ENCODE assay signal across 20 mouse cellular contexts in genomic region chr14:101927646-101928244, GRCm38 (mm10).
DNase-seq lines count a peak whose midpoint lies in the region; ATAC-seq lines count a peak whose summit lies in the region.
"Had no signal": no experiment of that assay in that cellular context is flagged by ENCODE, and none has a peak within 500 bp of the region (broad histone marks: within the 10 kb centered on the region; RNA-seq: fewer than 3 reads in every experiment).

No protein-coding gene starts in this region.

- no peak overlapping the region for H3K9ac ChIP-seq in midbrain, embryonic 11.5 days (ENCODE audit: low read length)
- H3K9ac ChIP-seq in midbrain, embryonic 16.5 days (ENCODE audit: low read depth, low read length), result no peak overlapping the region
- H3K9ac ChIP-seq in neural tube, embryonic 12.5 days, result no peak overlapping the region
- no peak overlapping the region for H3K9ac ChIP-seq in kidney, embryonic 16.5 days (replicated peaks; ENCODE audit: low read length)
- H3K9ac ChIP-seq: embryonic facial prominence, embryonic 13.5 days; forebrain, embryonic 12.5 days had no signal

- no peaks in the 10 kb centered on the region for H3K27me3 ChIP-seq in midbrain, embryonic 11.5 days (ENCODE audit: control insufficient read depth, insufficient read depth, low read length)
- no peaks in the 10 kb centered on the region for H3K27me3 ChIP-seq in midbrain, embryonic 16.5 days (ENCODE audit: control insufficient read depth, insufficient read depth, low read depth, low read length)
- no peaks in the 10 kb centered on the region for H3K27me3 ChIP-seq in neural tube, embryonic 12.5 days (replicated peaks)
- no peaks in the 10 kb centered on the region for H3K27me3 ChIP-seq in kidney, embryonic 16.5 days (ENCODE audit: insufficient read depth, low read length)
- H3K27me3 ChIP-seq: embryonic facial prominence, embryonic 13.5 days; forebrain, embryonic 12.5 days had no signal

- no peaks in the 10 kb centered on the region; the same call in 1 of the 2 replicates for H3K4me1 ChIP-seq in midbrain, embryonic 11.5 days (ENCODE audit: control insufficient read depth, insufficient read depth, low read length)
- H3K4me1 ChIP-seq in midbrain, embryonic 16.5 days (ENCODE audit: control insufficient read depth, insufficient read depth, low read length), result 0 out of 2 replicates have a peak, but pooled peaks cover 4% of the 10 kb centered on the region
- no peaks in the 10 kb centered on the region for H3K4me1 ChIP-seq in neural tube, embryonic 12.5 days
- H3K4me1 ChIP-seq in kidney, embryonic 16.5 days (ENCODE audit: insufficient read depth, low read length), result no peaks in the 10 kb centered on the region
- H3K4me1 ChIP-seq: heart, embryonic 10.5 days had no signal

- no peaks in the 10 kb centered on the region for H3K9me3 ChIP-seq in midbrain, embryonic 11.5 days (ENCODE audit: control insufficient read depth, low read length)
- H3K9me3 ChIP-seq in midbrain, embryonic 16.5 days (replicated peaks; ENCODE audit: control insufficient read depth, low read length, poor library complexity, severe bottlenecking), result no peaks in the 10 kb centered on the region
- H3K9me3 ChIP-seq in neural tube, embryonic 12.5 days, result no peaks in the 10 kb centered on the region
- H3K9me3 ChIP-seq in kidney, embryonic 16.5 days (ENCODE audit: low read length), result no peaks in the 10 kb centered on the region
- H3K9me3 ChIP-seq: embryonic facial prominence, embryonic 13.5 days; forebrain, embryonic 12.5 days; heart, embryonic 10.5 days had no signal

- WGBS in midbrain, embryonic 11.5 days, result 78% methylated on average over 12 of the region's 12 CpGs
- 61% methylated on average over 12 of the region's 12 CpGs for WGBS in midbrain, embryonic 16.5 days
- WGBS in neural tube, embryonic 12.5 days, result 40% methylated on average over 12 of the region's 12 CpGs
- WGBS in kidney, embryonic 16.5 days, result 90% methylated on average over 12 of the region's 12 CpGs

- H3K4me2 ChIP-seq in midbrain, embryonic 11.5 days, result no peak overlapping the region
- no peak overlapping the region for H3K4me2 ChIP-seq in midbrain, embryonic 16.5 days (ENCODE audit: low read length)
- H3K4me2 ChIP-seq in neural tube, embryonic 12.5 days (replicated peaks), result peak overlapping the region; percentile 24; the same call in 1 of the 2 replicates
- no peak overlapping the region for H3K4me2 ChIP-seq in kidney, embryonic 16.5 days (replicated peaks; ENCODE audit: low read depth, low read length)
- H3K4me2 ChIP-seq: embryonic facial prominence, embryonic 13.5 days; forebrain, embryonic 12.5 days had no signal

- DNase-seq in heart, adult 11 months, result peak; percentile 43
- no peak for DNase-seq in heart, adult 8-10 months (ENCODE audit: low spot score)
- DNase-seq in midbrain, embryonic 11.5 days (ENCODE audit: low spot score, missing footprints), result peak; percentile 45
- DNase-seq in brain, adult 2 months (ENCODE audit: low read depth, low spot score), result peak; percentile 26
- no peak for DNase-seq in retina, embryonic 14.5 days (ENCODE audit: low spot score)
- DNase-seq: adrenal gland, postnatal 10 days; cerebellum, adult 18-20 months; cerebellum, adult 9-11 months; cerebellum, postnatal 36 days; gastrocnemius, adult 2 months; gastrocnemius, postnatal 25 days; heart, postnatal 10 days; heart, postnatal 4 days had no signal

- no peaks in the 10 kb centered on the region for H3K36me3 ChIP-seq in midbrain, embryonic 11.5 days (ENCODE audit: control insufficient read depth, insufficient read depth, low read length)
- H3K36me3 ChIP-seq in midbrain, embryonic 16.5 days (ENCODE audit: control insufficient read depth, insufficient read depth, low read length), result no peaks in the 10 kb centered on the region
- H3K36me3 ChIP-seq in neural tube, embryonic 12.5 days, result no peaks in the 10 kb centered on the region
- peaks cover 15% of the 10 kb centered on the region; the same call in 1 of the 2 replicates for H3K36me3 ChIP-seq in kidney, embryonic 16.5 days (ENCODE audit: insufficient read depth, low read length)
- H3K36me3 ChIP-seq: forebrain, embryonic 12.5 days had no signal

- no peak for ATAC-seq in midbrain, embryonic 11.5 days (ENCODE audit: low FRiP score)
- ATAC-seq in midbrain, embryonic 16.5 days, result no peak
- peak; percentile 70 for ATAC-seq in neural tube, embryonic 12.5 days (ENCODE audit: low FRiP score, low read depth)
- no peak for ATAC-seq in kidney, embryonic 16.5 days (ENCODE audit: low FRiP score, low TSS enrichment)
- ATAC-seq: forebrain, embryonic 16.5 days had no signal

- no peak overlapping the region for H3K4me3 ChIP-seq in midbrain, embryonic 11.5 days (ENCODE audit: low read depth, low read length)
- H3K4me3 ChIP-seq in midbrain, embryonic 16.5 days (ENCODE audit: low read depth, low read length), result no peak overlapping the region
- H3K4me3 ChIP-seq in neural tube, embryonic 12.5 days, result no peak overlapping the region
- H3K4me3 ChIP-seq in kidney, embryonic 16.5 days (ENCODE audit: low read length), result no peak overlapping the region
- H3K4me3 ChIP-seq: embryonic facial prominence, embryonic 13.5 days; forebrain, embryonic 12.5 days; gastrocnemius, adult 2 months; heart, embryonic 10.5 days had no signal

- H3K27ac ChIP-seq in midbrain, embryonic 11.5 days (ENCODE audit: low read depth, low read length), result no peak overlapping the region
- no peak overlapping the region for H3K27ac ChIP-seq in midbrain, embryonic 16.5 days (ENCODE audit: low read length)
- no peak overlapping the region for H3K27ac ChIP-seq in neural tube, embryonic 12.5 days
- H3K27ac ChIP-seq in kidney, embryonic 16.5 days (ENCODE audit: low read length), result no peak overlapping the region
- H3K27ac ChIP-seq: embryonic facial prominence, embryonic 13.5 days; forebrain, embryonic 12.5 days; gastrocnemius, adult 2 months; heart, embryonic 10.5 days had no signal

Comparison
In these comparisons a context has a peak if more than half of its experiments do, and no peak if none do; other contexts are left out.
1. DNase-seq: peak in heart, adult 11 months (single experiment), midbrain, embryonic 11.5 days (single experiment) and brain, adult 2 months (single experiment); none in heart, adult 8-10 months (single experiment) and retina, embryonic 14.5 days (single experiment).